In the genomic region with DNA sequence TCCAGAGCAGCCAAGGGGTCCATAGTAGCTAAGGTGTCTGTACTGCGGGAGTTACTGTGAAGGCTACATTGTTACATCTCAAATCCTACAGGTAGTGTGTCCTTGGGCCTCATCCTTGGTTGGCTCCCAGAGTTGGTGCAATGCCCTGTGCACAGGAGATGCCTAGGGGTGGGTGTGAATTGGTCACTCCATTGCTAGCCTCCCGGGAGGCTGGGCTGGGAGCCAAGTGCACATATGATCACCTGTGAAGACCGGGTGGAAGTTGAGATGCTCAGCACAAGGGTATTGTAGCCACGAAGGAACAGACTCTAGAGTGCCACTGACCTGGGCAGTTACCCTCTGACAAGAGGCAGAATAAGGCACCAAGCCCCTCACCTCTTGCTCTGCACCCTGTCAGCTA, we compare ENCODE assay signal across 12 mouse cellular contexts. TPM values are rescaled to one million over a fixed set of nuclear protein-coding genes. Genes with fewer than 3 reads are reported as not detected.
DNase-seq lines count a peak whose midpoint lies in the region; ATAC-seq and TF ChIP-seq lines count a peak whose summit lies in the region.
"Had no signal": no experiment of that assay in that cellular context is flagged by ENCODE, and none has a peak within 500 bp of the region (broad histone marks: within the 10 kb centered on the region; RNA-seq: fewer than 3 reads in every experiment).

No protein-coding gene starts in this region.

- no peak for ATAC-seq in heart, embryonic 16.5 days (replicated peaks; ENCODE audit: extremely low read depth, insufficient read depth, low FRiP score)
- ATAC-seq in heart, embryonic 11.5 days (replicated peaks; ENCODE audit: insufficient number of reproducible peaks, low FRiP score, low TSS enrichment): no peak
- ATAC-seq in lung, postnatal 0 days: no peak
- no peak for ATAC-seq in stomach, embryonic 15.5 days (ENCODE audit: insufficient read depth, low FRiP score, low read depth)
- ATAC-seq: activated CD4-positive, CD25-positive, alpha-beta regulatory T cell, adult 4 months had no signal

- no peaks in the 10 kb centered on the region for H3K36me3 ChIP-seq in heart, embryonic 16.5 days (ENCODE audit: control insufficient read depth, insufficient read depth)
- H3K36me3 ChIP-seq in heart, embryonic 11.5 days (ENCODE audit: control insufficient read depth, insufficient read depth, low read length): no peaks in the 10 kb centered on the region
- H3K36me3 ChIP-seq in lung, postnatal 0 days (ENCODE audit: insufficient read depth, low read length): no peaks in the 10 kb centered on the region
- H3K36me3 ChIP-seq in stomach, embryonic 15.5 days: no peaks in the 10 kb centered on the region
- H3K36me3 ChIP-seq: liver, embryonic 15.5 days had no signal

- peak overlapping the region; percentile 43 for H3K9ac ChIP-seq in heart, embryonic 16.5 days (ENCODE audit: low read length)
- no peak overlapping the region for H3K9ac ChIP-seq in heart, embryonic 11.5 days (ENCODE audit: low read depth, low read length)
- H3K9ac ChIP-seq in lung, postnatal 0 days (replicated peaks; ENCODE audit: low read depth): no peak overlapping the region
- no peak overlapping the region for H3K9ac ChIP-seq in stomach, embryonic 15.5 days
- H3K9ac ChIP-seq: liver, embryonic 15.5 days had no signal

- H3K27me3 ChIP-seq in heart, embryonic 16.5 days (ENCODE audit: control insufficient read depth, insufficient read depth, low read length): no peaks in the 10 kb centered on the region
- no peaks in the 10 kb centered on the region for H3K27me3 ChIP-seq in heart, embryonic 11.5 days (ENCODE audit: control insufficient read depth, insufficient read depth, low read length)
- H3K27me3 ChIP-seq in lung, postnatal 0 days (replicated peaks; ENCODE audit: insufficient read depth, low read length): no peaks in the 10 kb centered on the region
- no peaks in the 10 kb centered on the region for H3K27me3 ChIP-seq in stomach, embryonic 15.5 days (replicated peaks)
- H3K27me3 ChIP-seq: liver, embryonic 15.5 days had no signal

- peaks cover 22% of the 10 kb centered on the region for H3K4me1 ChIP-seq in heart, embryonic 16.5 days (ENCODE audit: control insufficient read depth, insufficient read depth, low read length)
- peaks cover 15% of the 10 kb centered on the region for H3K4me1 ChIP-seq in heart, embryonic 11.5 days (ENCODE audit: control insufficient read depth, insufficient read depth, low read length)
- peaks cover 7% of the 10 kb centered on the region; the same call in 1 of the 2 replicates for H3K4me1 ChIP-seq in lung, postnatal 0 days (ENCODE audit: insufficient read depth, low read depth, low read length)
- peaks cover 17% of the 10 kb centered on the region for H3K4me1 ChIP-seq in stomach, embryonic 15.5 days
- H3K4me1 ChIP-seq: liver, embryonic 15.5 days; megakaryocyte, embryonic 14.5 days had no signal

- no peaks in the 10 kb centered on the region for H3K9me3 ChIP-seq in heart, embryonic 16.5 days (replicated peaks; ENCODE audit: control insufficient read depth, low read length)
- H3K9me3 ChIP-seq in heart, embryonic 11.5 days (replicated peaks; ENCODE audit: control insufficient read depth, low read length): no peaks in the 10 kb centered on the region
- H3K9me3 ChIP-seq in lung, postnatal 0 days (ENCODE audit: low read length): no peaks in the 10 kb centered on the region
- H3K9me3 ChIP-seq in stomach, embryonic 15.5 days: no peaks in the 10 kb centered on the region
- H3K9me3 ChIP-seq: liver, embryonic 15.5 days; megakaryocyte, embryonic 14.5 days had no signal

- peak overlapping the region; percentile 73 for H3K27ac ChIP-seq in heart, embryonic 16.5 days (ENCODE audit: low read length)
- no peak overlapping the region; the same call in 1 of the 2 replicates for H3K27ac ChIP-seq in heart, embryonic 11.5 days (ENCODE audit: low read depth, low read length)
- H3K27ac ChIP-seq in lung, postnatal 0 days (ENCODE audit: low read length): peak overlapping the region; percentile 55
- peak overlapping the region; percentile 42 for H3K27ac ChIP-seq in stomach, embryonic 15.5 days
- H3K27ac ChIP-seq: liver, embryonic 15.5 days had no signal

- 54% methylated on average over 4 of the region's 4 CpGs for WGBS in heart, embryonic 16.5 days
- 78% methylated on average over 4 of the region's 4 CpGs for WGBS in heart, embryonic 11.5 days (ENCODE audit: insufficient replicate concordance)
- 49% methylated on average over 4 of the region's 4 CpGs for WGBS in lung, postnatal 0 days
- WGBS in stomach, embryonic 15.5 days: 73% methylated on average over 4 of the region's 4 CpGs

- no peak overlapping the region for H3K4me2 ChIP-seq in heart, embryonic 16.5 days (ENCODE audit: low read depth, low read length)
- H3K4me2 ChIP-seq in heart, embryonic 11.5 days: no peak overlapping the region
- no peak overlapping the region for H3K4me2 ChIP-seq in lung, postnatal 0 days (replicated peaks; ENCODE audit: low read depth, low read length)
- no peak overlapping the region for H3K4me2 ChIP-seq in stomach, embryonic 15.5 days
- H3K4me2 ChIP-seq: liver, embryonic 15.5 days had no signal

- DNase-seq in cerebellum, adult 8-10 months: peak; percentile 29
- DNase-seq in cerebellum, adult 11 months: no peak
- no peak for DNase-seq in lung, postnatal 0 days (ENCODE audit: low spot score)
- no peak for DNase-seq in lung, postnatal 10 days
- no peak for DNase-seq in MN1 (ENCODE audit: low spot score)

- H3K4me3 ChIP-seq in heart, embryonic 16.5 days (ENCODE audit: low read length): no peak overlapping the region
- H3K4me3 ChIP-seq in heart, embryonic 11.5 days (ENCODE audit: low read depth, low read length): no peak overlapping the region
- H3K4me3 ChIP-seq in lung, postnatal 0 days (ENCODE audit: low read depth, low read length): no peak overlapping the region
- H3K4me3 ChIP-seq in stomach, embryonic 15.5 days (replicated peaks): no peak overlapping the region
- H3K4me3 ChIP-seq: erythroblast, embryonic 14.5 days; liver, embryonic 15.5 days; megakaryocyte, embryonic 14.5 days had no signal

- TF ChIP-seq CTCF in lung, postnatal 0 days (IDR thresholded peaks at IDR 0.05): no peak

- TF ChIP-seq EP300 in lung, postnatal 0 days (IDR thresholded peaks at IDR 0.05): no peak

RNA-seq across cellular contexts. Expression of a gene that starts 22.3 kb away (rescaled TPM):
- polyA plus RNA-seq in heart, embryonic 16.5 days (2015; fragmentation: Nextera tagmentation; extraction: Ambion mirVana): 84.9 and 87.0 TPM in 2 replicates
- 48.3 and 48.7 TPM in 2 replicates for polyA plus RNA-seq in heart, embryonic 11.5 days (2014; fragmentation: Nextera tagmentation; extraction: Ambion mirVana)
- 55.0 and 68.7 TPM in 2 replicates for polyA plus RNA-seq in lung, postnatal 0 days (2015; fragmentation: Nextera tagmentation; extraction: Ambion mirVana)
- polyA plus RNA-seq in stomach, embryonic 15.5 days (2015; fragmentation: Nextera tagmentation; extraction: Ambion mirVana): 67.6 and 72.2 TPM in 2 replicates

RNA-seq across cellular contexts. Expression of a gene that starts 58.9 kb away (rescaled TPM):
- polyA plus RNA-seq in heart, embryonic 16.5 days (2015; fragmentation: Nextera tagmentation; extraction: Ambion mirVana): 4.9 TPM in 2 replicates
- polyA plus RNA-seq in heart, embryonic 11.5 days (2014; fragmentation: Nextera tagmentation; extraction: Ambion mirVana): 4.3 and 5.5 TPM in 2 replicates
- polyA plus RNA-seq in lung, postnatal 0 days (2015; fragmentation: Nextera tagmentation; extraction: Ambion mirVana): 1.0 and 1.3 TPM in 2 replicates
- 7.4 and 8.4 TPM in 2 replicates for polyA plus RNA-seq in stomach, embryonic 15.5 days (2015; fragmentation: Nextera tagmentation; extraction: Ambion mirVana)
- polyA plus RNA-seq: activated CD4-positive, CD25-positive, alpha-beta regulatory T cell, adult 4 months; erythroblast, embryonic 14.5 days had no signal
